Mouse (Mus musculus): Measurements from ENCODE around the gene Fgfr2.

DNA sequence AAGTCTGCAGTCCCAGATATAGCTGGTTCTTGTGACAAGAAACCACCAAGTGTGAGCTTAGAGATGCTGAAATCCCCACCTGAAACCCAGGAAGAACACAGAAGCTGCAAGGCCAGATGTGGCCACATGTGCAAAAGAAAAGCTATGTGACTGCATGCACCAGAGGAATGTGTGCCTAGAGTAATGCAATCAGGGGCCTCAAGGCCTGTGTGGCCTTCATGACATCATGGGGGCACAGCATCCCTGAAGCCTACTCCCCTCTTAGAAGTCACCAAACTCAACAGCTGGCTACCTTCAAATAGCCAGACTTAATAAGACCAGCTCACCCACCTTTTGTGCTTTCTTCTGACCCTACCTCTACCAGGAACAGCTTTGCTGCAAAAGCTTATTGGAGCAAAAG, 87.2 kb downstream of the Fgfr2 start:
- TF ChIP-seq E2F4 (IDR thresholded peaks at IDR 0.05; ENCODE audit: insufficient read depth), result no peak
- no peak for TF ChIP-seq POLR2AphosphoS2 (IDR thresholded peaks at IDR 0.05; ENCODE audit: insufficient read length, low read depth)
- no peak for TF ChIP-seq POLR2A (IDR thresholded peaks at IDR 0.05; ENCODE audit: insufficient read length, low read depth)
- no peak for TF ChIP-seq MAX (IDR thresholded peaks at IDR 0.05; ENCODE audit: low read depth)
- TF ChIP-seq USF1 (IDR thresholded peaks at IDR 0.05; ENCODE audit: low read depth), result no peak
- TF ChIP-seq MYOD1 (IDR thresholded peaks at IDR 0.05; ENCODE audit: control insufficient read depth in 1 of 3, insufficient read length in 2 of 3, low read depth in 2 of 3), result no peak
- TF ChIP-seq TCF12 (IDR thresholded peaks at IDR 0.05; ENCODE audit: insufficient read depth, poor library complexity, severe bottlenecking), result no peak
